Mouse (Mus musculus) monocyte, adult 5-6 weeks (primary cell): Measurements from ENCODE around the gene Ace2. TPM values are rescaled to one million over a fixed set of nuclear protein-coding genes. Genes with fewer than 3 reads are reported as not detected.

ENCODE experiments used
- ATAC-seq: fragments of 153-309, 156-312 bp; replicated peaks from 2 replicates; pipeline ENCODE4 v1.8.0; 2017; ENCODE audit warnings: mild to moderate bottlenecking; ENCODE audit not compliant: low TSS enrichment, insufficient number of reproducible peaks, severe bottlenecking, poor library complexity, low FRiP score
- total RNA-seq: library from RNA; stranded (forward); fragments of 200-1000, 200-491, 200-594 nt; gene quantifications from 3 replicates; pipeline ENCODE4 v1.2.3, GENCODE M21; 2017

Ace2 gene
- total RNA-seq, 1 experiment from 2014 or later = not detected

GRCm38 (mm10) chrX:164175311-164175710, 36.2 kb downstream of the Ace2 start:
- ATAC-seq = no peak

DNA sequence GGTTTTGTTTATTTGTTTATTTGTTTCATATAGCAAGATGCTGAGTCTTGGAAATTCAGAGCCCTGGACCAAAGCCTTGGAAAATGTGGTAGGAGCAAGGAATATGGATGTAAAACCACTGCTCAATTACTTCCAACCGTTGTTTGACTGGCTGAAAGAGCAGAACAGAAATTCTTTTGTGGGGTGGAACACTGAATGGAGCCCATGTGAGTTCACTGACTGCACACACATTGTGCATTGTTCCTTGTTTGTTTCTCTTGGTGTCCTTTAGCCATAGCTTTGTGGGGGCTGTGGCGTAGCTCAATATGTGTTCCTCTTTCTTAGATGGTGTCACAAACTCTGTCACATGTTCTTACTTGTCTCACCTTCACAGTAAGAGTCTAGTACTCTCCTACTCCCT, 36.6 kb downstream of the Ace2 start:
- no peak for ATAC-seq

- ATAC-seq = no peak
These were observed 39.7 kb downstream of the Ace2 start for GRCm38 (mm10) chrX:164178856-164179255.

DNA sequence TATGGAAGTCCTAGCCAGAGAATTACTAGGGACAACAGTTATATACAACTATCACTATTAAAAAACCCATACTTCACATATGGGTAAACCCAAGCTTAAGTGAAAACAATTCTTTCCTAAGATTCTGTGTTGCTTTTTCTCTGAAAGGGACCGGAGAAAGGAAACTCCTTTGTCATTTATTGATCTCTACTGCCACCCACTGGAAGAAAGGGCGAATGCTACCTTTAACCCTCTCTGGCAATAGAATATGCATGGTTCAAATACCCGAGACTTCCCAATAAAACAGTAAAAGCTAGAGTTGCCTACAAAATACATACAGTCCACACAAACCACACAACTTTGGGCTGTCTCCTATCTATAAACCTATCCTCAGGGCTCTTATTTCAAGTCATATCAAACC, 40.6 kb downstream of the Ace2 start:
- ATAC-seq = no peak

DNA sequence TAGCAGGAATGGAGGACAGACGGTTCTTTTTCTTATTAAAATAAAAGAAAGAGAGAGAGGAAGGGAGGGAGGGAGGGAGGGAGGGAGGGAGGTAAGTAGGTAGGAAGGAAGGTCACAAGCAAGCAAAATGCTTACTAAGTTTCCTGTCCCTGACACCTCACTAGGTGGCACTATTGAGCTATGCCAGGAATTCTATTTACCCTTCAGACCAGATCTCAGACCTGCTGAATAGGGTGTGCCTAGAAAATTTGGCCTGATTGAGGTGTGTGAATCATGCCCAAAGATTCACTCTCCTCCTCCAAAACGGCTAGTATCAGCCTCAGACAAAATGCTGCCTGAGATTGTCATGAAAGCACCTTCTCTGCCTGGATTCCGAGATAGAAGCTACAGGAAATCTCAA, 44.7 kb downstream of the Ace2 start:
- ATAC-seq = no peak

DNA sequence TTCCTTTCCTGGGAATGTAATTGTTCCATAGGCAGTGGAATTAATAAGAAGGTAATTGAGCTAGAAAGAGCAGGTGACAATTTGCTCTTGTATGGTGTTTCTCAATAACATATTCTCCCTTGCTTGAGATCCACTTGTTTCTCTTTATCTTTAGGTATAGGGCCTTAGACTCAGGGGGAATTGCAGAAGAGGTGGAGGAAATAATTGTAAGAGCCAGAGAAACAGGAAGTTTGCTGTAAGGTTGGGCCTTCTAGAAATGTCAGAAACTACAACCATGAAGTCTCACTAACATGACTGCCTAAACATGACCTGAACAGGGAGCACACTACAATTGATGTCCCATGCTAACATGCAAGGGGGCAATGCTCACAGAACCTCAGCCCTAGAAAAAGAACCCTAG, 50.7 kb downstream of the Ace2 start:
- ATAC-seq = no peak

- no peak for ATAC-seq
These were observed 58.5 kb downstream of the Ace2 start for GRCm38 (mm10) chrX:164197679-164198078.

DNA sequence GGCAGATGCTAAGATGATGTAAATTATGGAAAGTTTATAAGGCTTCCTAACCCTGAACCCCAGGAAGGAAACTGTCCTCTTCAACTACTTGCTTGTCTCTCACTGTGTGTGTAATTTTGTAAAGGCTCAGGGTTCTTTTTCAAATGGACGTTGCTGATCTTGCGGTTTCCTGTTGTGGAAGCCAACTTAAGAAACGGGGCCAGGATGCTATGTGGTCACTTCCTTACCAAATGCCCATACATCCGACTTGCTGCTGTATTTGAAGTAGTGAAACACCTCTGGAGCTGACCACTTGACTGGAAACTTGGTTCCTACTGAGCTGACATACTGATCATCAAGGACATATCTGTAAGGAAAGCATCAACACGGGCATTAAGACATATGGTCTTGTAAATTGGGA, 61.4 kb downstream of the Ace2 start:
- no peak for ATAC-seq

DNA sequence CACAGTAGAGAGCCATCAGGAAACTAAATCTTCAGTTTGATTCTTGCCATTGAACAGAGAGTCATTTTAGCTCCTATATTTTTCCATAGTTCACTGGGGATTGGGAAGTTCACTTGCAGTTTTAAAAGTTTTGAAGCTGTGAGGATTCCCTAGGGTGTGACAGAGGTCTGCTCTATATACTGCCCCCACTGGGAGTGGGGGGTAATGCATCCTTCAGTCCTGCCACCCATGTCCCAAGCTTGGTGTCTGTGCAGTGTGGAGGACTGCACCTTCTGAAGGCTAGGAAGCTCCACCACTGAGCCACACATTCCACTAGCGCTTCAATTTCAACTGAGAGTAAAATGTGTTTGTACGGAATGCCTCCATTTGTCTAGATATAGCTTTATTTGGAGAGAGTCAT, 82.9 kb downstream of the Ace2 start:
- no peak for ATAC-seq

DNA sequence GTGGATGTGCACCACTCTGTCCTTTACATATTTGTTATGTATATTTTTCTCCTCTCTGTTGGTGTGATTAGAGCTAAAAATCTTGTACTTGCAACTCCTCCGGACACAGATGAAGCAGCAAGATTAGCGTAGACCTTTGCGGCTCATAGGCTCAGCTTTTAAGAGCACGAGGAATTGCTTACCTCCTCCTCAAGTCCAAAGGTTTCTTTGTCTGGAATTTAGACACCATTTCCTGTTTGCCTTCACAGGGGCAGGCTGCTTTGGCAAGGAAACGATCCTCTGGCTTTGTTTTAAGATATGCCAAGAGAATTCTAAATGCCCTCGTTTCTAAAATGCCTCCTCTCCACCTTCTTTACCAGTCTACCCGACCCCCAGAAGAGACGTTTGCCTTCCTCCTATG, 94.2 kb downstream of the Ace2 start:
- no peak for ATAC-seq

Other genes starting within 250 kb of the Ace2 start
- 103 to 180 TPM (median 145 TPM) in 3 replicates for gene Ap1s2, start 230.3 kb upstream of the Ace2 start, total RNA-seq
- gene Zrsr2, start 180.7 kb upstream of the Ace2 start, total RNA-seq = 45.9 to 89.8 TPM (median 70.6 TPM) in 3 replicates
- gene Car5b, start 111.3 kb upstream of the Ace2 start, total RNA-seq = 11.9 to 28.9 TPM (median 12.2 TPM) in 3 replicates
- 2.7 to 9.2 TPM (median 6.3 TPM) in 3 replicates for gene Siah1b, start 62.8 kb upstream of the Ace2 start, total RNA-seq
- not detected in 3 replicates for gene Cltrn, start 50.5 kb upstream of the Ace2 start, total RNA-seq
- 16.2 to 31.2 TPM (median 29.7 TPM) in 3 replicates for gene Bmx, start 118.9 kb downstream of the Ace2 start, total RNA-seq
- 0.58 TPM in 1 of 3 replicates, not detected in the others for gene Pir, start 130.0 kb downstream of the Ace2 start, total RNA-seq
- gene Vegfd, start 234.0 kb downstream of the Ace2 start, total RNA-seq = 0.19 TPM in 1 of 3 replicates, not detected in the others